Mouse (Mus musculus) hindbrain, embryonic 10.5 days (tissue): ENCODE results near the gene Vmn1r63. TPM values are rescaled to one million over a fixed set of nuclear protein-coding genes. Genes with fewer than 3 reads are reported as not detected.
"Not testable (repeated sequence)": the region's sequence is repeated elsewhere in the genome, so short reads cannot be mapped to it uniquely, and the experiment has no call there.

Experiments used
- DNase-seq: peaks from one replicate; pipeline ENCODE4 v3.0.0-alpha.2; 2017; ENCODE audit warnings: low spot score
- H3K27ac ChIP-seq: fragments of 300-500 bp; sonication (generic); 2 replicates; pipeline ENCODE4 v1.5.1; 2016; ENCODE audit warnings: mild to moderate bottlenecking, moderate library complexity
- H3K27me3 ChIP-seq: fragments of 300-500 bp; sonication (generic); 2 replicates; pipeline ENCODE4 v1.6.1; 2016; ENCODE audit warnings: mild to moderate bottlenecking; ENCODE audit not compliant: poor library complexity, insufficient read depth, severe bottlenecking
- H3K36me3 ChIP-seq: fragments of 300-500 bp; sonication (generic); 2 replicates; pipeline ENCODE4 v1.6.1; 2016; ENCODE audit warnings: mild to moderate bottlenecking, moderate library complexity
- H3K4me1 ChIP-seq: fragments of 300-500 bp; sonication (generic); replicated peaks from 2 replicates; pipeline ENCODE4 v1.6.1; 2016; ENCODE audit warnings: mild to moderate bottlenecking
- H3K4me3 ChIP-seq: fragments of 300-500 bp; sonication (generic); 2 replicates; pipeline ENCODE4 v1.5.1; 2016; ENCODE audit warnings: mild to moderate bottlenecking, moderate library complexity
- H3K9me3 ChIP-seq: fragments of 300-500 bp; sonication (generic); 2 replicates; pipeline ENCODE4 v1.6.1; 2016; ENCODE audit warnings: mild to moderate bottlenecking, moderate library complexity
- WGBS: fragments of 180-500 bp; shearing (Covaris S2); methylation state at CpG from one replicate; pipeline ENCODE4 v1.1.7; 2016; 5-methylcytosine and 5-hydroxymethylcytosine counted together
- polyA plus RNA-seq: library from polyadenylated mRNA; unstranded; fragments of >200 nt; fragmentation: Nextera tagmentation; extraction: Ambion mirVana; gene quantifications from 2 replicates; pipeline ENCODE4 v1.2.1, GENCODE M21; 2016

Vmn1r63 gene
- not detected in 2 replicates for polyA plus RNA-seq

GRCm38 (mm10) chr7:5805345-5805744, at the start of gene Vmn1r63:
TSS of gene Vmn1r63 (minus strand) at chr7:5805445.
- H3K9me3 ChIP-seq, H3K4me1 ChIP-seq: not testable (repeated sequence)
- WGBS, result no CpG with 5 or more reads among the region's 2 CpGs

More at GRCm38 (mm10) chr7:5805345-5805744, at the start of gene Vmn1r63:
- H3K4me3 ChIP-seq, DNase-seq, H3K36me3 ChIP-seq, H3K27me3 ChIP-seq, H3K27ac ChIP-seq: not testable (repeated sequence)

Other genes with a start within 250 kb of the Vmn1r63 start
- not detected in 2 replicates for gene Vmn1r61, start 192.2 kb downstream of the Vmn1r63 start, polyA plus RNA-seq
- gene Vmn1r62, start 131.8 kb downstream of the Vmn1r63 start, polyA plus RNA-seq, result not detected in 2 replicates
- gene Vmn1r64, start 79.1 kb upstream of the Vmn1r63 start, polyA plus RNA-seq, result not detected in 2 replicates
- gene Vmn1r65, start 205.6 kb upstream of the Vmn1r63 start, polyA plus RNA-seq, result not detected in 2 replicates
- gene Nlrp4c, start 239.7 kb upstream of the Vmn1r63 start, polyA plus RNA-seq, result not detected in 2 replicates